Mouse (Mus musculus): ENCODE results near the gene Rnf149.

DNA sequence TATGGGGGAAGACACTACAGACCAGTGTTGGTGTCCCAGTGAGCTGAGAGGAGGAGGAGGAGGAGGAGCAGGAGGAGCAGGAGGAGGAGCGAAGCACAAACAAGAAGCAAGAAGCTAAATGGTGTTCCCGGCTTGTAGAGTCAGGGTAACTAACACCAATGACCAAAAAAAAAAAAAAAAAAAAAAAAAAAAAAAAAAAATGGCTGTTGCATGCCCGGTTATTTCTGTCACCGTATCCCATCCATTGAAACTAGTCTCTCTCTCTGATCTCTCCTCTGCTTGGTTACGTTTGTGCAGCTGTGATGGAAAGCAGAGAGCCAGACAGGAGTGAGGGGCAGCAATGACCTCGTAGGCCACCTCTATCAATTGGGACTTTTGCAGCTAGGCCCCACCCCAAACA lies 38.3 kb upstream of the Rnf149 start:
- TF ChIP-seq CTCF (IDR thresholded peaks at IDR 0.05; ENCODE audit: insufficient read depth, low read depth, low read length), result no peak
- TF ChIP-seq POLR2A (IDR thresholded peaks at IDR 0.05; ENCODE audit: insufficient read depth, low read depth, low read length), result no peak
